Mouse (Mus musculus) layer of hippocampus, postnatal 10 days (tissue): ENCODE measurements around the gene Taar9. TPM values are rescaled to one million over a fixed set of nuclear protein-coding genes. Genes with fewer than 3 reads are reported as not detected.
A peak's percentile ranks its signal among the peaks of the same experiment; 100 is the strongest.
"Not testable (repeated sequence)": the region's sequence is repeated elsewhere in the genome, so short reads cannot be mapped to it uniquely, and the experiment has no call there.

Experiments
- DNase-seq, 2 experiments: peaks; one replicate each; pipeline ENCODE4 v3.0.0; 2021; ENCODE audit warnings: low spot score in 2 of 2
- long read RNA-seq: library from polyadenylated mRNA; stranded (forward); transcript quantifications from one replicate; pipeline ENCODE4 v2.0.0, GENCODE M21; 2023
- total RNA-seq, 2 experiments: library from RNA; stranded (reverse); gene quantifications; 2 replicates each; pipeline ENCODE4 v1.2.3; 2021

The Taar9 gene
- total RNA-seq: not detected
- long read RNA-seq: 0 reads

DNA sequence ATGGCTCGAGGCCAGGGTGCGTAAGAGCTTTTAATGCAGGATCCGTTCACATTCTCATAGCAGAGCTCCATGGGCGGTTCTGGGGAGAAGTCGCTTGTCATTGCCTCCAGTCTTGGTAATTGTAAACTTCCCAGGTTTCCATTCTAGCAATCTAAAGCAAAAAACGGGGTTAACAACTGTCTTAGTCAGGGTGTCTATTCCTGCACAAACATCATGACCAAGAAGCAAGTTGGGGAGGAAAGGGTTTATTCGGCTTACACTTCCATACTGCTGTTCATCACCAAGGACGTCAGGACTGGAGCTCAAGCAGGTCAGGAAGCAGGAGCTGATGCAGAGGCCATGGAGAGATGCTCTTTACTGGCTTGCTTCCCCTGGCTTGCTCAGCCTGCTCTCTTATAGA is at the start of gene Taar9:
Taar9 (minus strand) TSS at position 101 of the 400 bp plus-strand sequence.
- not testable (repeated sequence) for DNase-seq

DNA sequence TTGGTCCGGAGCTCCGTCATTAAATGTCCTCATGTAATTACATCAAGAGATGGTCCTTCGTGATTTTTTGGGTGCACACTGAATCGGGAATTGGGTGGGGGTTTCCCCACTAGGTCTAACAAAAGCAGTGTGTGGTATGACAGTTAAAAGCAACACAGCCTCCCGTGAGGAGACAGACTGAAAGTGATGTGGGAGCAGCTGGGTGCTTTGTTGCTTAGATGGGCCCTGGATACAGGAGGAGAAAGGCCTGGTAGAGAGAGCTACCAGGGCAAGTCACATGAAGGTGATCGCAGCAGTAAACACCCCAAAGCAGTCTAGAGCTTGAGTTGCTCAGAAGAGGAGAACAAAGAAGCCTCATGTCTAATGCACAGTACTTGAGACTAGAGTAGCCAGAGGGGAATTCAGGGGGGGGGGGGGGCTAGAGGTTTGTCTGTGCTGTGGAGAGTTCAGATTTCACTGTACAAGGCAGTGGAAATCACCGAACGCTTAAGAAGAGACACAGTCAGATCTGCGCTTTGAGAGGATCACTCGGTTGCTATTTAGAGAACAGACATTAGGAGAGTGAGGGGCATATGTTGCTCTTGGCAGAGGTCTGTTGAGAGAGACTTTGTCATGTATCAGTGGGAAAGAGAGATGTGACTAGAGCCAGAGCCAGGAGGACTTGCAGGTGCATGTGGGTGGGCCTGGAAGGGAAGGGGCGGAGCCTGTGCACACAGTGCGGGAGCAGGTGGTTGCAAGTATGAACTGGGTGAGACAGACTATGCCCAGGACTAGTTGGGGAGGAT is 49.3 kb upstream of the Taar9 start:
- DNase-seq: no peak

- no peak for DNase-seq
Measured at GRCm38 (mm10) chr10:24150086-24150485, 40.8 kb upstream of the Taar9 start.

DNA sequence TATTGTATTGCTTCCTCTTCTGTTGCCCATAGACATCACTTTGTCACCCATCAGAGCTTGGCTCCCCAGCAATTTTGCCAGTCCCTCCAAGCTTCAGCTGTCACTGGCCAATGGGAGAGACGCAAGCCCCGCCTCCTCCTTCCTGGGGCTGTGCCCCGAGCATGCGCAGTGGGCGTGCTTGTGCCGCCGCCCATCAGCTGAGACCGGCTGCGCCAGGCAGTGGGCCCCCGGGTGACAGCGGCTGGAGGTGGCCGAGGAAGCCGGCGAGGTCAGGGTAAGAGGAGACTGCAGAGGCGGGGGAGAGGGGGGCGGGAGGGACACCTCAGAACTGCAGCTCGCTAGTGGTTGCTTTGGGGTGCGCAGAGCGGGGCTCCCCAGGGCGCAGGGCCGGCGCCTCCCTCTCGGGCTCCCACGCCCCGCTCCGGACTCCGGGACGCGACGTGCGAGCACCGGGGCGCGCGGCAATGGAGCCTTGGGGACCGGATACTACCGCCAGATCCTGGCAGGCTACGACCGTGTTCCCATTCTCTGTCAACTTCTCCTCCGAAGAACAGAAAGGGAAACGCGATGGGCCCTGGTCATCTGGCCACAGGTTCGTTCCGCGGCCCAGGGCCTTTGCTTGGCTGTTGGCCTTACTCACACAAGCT is 39.9 kb upstream of the Taar9 start, which contains the start of gene Stx7:
Stx7 (plus strand) TSS at position 168 of the 647 bp plus-strand sequence.
- peak; percentile 88 to 93 for DNase-seq

DNA sequence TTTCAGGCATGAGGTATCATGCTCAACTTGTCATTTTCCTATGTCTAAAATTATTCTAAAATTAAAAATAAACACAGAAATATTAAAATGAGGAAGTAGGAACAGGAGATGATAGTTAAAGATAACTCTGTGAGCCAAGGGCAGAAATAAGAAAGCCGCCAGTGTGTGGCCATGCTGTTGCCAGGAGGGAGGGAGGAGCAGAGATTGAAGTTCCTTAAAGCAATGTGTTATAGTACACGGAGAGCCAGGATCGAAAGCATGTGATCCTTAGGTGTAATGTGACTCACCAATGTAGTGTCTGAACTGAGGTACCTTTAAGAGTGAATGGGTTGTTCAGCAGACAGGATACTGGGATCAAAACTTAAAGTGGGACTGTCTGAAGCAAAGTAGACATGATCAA is 33.4 kb upstream of the Taar9 start:
- no peak for DNase-seq

GRCm38 (mm10) chr10:24138623-24139261 is 29.4 kb upstream of the Taar9 start:
- DNase-seq: no peak

- no peak for DNase-seq
Measured at GRCm38 (mm10) chr10:24134071-24134645, 24.8 kb upstream of the Taar9 start.

DNA sequence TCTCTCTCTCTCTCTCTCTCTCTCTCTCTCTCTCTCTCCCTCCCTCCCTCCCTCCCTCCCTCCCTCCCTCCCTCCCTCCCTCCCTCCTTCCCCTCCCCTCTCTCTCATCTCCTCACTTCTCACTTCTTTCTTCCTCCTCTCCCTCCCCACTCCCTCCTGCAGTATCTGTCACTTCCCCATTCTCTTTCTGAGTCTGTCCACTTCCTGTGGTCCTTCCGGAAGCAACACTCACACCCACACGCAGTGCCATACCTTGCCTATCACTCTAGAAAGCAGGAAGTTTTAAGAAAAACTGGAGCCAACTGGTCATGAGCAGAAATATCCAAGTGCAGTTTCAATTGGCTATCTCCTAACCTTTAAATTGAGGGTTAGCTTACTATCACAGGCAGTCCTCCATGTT is 23.8 kb upstream of the Taar9 start:
- DNase-seq: no peak

- DNase-seq: no peak
Measured at GRCm38 (mm10) chr10:24132273-24132672, 22.9 kb upstream of the Taar9 start.

GRCm38 (mm10) chr10:24131451-24132262 is 22.3 kb upstream of the Taar9 start:
- peak; percentile 49 to 56 for DNase-seq

DNA sequence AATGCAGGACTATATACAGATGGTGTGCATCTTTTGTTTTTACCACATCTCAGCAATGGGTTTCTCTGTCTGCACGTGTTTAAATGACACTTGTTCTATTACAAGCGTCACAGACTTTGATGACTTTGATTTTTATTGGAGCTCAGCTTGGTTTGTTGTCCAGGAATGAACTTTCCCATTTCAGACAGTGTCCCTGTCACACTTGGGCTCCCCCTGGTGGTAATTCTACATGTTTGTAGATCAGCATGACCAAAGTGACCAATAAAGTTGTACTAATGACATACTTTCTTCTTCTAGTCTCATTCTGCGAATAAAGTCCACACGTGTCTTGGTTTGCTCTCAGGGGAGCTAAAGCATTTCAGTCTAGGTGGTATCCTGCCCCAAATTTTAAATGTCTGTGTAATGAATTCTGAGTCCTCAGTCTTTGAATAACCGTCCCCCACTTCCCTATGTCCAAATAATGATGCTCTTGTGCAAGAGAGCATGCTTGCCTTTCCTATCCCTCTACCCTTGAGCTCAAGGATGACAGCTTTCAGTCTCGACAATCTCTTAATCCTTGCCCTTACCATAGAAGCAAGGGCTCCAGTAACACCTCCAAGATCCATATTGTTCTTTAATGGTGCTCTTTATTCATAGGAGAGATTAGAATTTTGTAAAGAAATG is 1.9 kb upstream of the Taar9 start:
- peak; percentile 14 to 39 for DNase-seq

GRCm38 (mm10) chr10:24108236-24108635 is 1.1 kb downstream of the Taar9 start:
- DNase-seq: no peak

- DNase-seq: no peak
Measured at GRCm38 (mm10) chr10:24107747-24108146, 1.6 kb downstream of the Taar9 start.

DNA sequence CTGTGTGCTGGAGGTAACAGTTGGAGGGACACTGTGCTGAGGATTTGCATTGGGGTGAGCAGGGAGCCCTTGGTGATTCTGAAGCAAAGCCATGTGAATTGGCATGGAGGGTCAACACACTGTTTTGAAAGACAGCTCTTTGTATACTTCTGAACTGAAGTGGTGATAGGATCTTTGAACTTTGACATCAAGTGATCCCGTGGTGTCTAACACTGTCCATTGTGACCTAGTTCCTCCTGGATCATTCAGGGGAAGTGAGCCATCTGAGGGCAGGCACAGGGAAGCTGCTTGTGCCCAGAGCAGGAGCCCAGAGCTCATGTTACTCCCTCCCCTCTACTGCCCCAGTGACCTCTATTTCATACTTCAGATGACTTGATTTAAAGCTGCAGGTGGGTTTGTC is 6.0 kb downstream of the Taar9 start:
- DNase-seq: not testable (repeated sequence)

DNA sequence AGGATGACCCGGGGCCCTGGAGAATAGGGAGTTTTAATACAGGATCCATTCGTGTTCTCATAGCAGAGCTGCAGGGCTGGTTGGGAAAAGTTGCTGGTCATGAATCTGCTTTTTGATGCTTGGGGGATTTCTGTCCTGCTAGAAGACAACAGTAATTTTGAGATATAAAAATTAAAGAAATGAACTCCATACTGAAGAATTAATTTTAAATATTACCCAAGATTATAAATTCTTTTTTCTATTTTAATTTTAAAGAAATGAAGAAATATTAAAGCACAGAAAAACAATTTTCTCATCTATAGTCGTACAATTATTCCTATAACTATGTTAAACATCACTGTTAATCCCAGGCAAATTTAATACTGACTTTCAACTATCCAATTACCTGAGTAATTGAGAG is 7.5 kb downstream of the Taar9 start, which contains the start of gene Taar8c:
Taar8c (minus strand) TSS at position 101 of the 400 bp plus-strand sequence.
- not testable (repeated sequence) for DNase-seq

GRCm38 (mm10) chr10:24097010-24097409 is 12.3 kb downstream of the Taar9 start:
- not testable (repeated sequence) for DNase-seq

- DNase-seq: no peak
Measured at GRCm38 (mm10) chr10:24092194-24092593, 17.1 kb downstream of the Taar9 start, which contains the start of gene Taar8b. Gene Taar8b, minus strand, starts transcription at chr10:24092294.

DNA sequence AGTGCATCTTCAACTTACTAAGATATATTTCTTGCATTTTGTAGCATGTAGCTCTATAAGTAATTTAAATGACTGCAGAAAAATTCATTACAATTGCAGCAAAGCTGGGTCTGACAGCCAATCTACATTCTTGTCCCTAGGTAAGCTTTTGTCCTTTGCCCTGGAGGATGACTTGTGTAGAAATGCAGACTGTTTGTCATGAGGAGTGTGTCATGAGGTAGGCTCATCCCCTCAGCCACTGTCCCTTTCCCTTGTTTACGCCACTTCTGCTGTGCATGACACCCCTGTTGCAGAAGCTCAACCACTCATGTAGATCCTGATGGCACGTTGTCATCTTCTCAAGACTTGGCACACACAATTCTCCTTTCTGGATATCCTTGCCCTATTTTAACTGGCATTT is 22.2 kb downstream of the Taar9 start:
- DNase-seq: no peak

DNA sequence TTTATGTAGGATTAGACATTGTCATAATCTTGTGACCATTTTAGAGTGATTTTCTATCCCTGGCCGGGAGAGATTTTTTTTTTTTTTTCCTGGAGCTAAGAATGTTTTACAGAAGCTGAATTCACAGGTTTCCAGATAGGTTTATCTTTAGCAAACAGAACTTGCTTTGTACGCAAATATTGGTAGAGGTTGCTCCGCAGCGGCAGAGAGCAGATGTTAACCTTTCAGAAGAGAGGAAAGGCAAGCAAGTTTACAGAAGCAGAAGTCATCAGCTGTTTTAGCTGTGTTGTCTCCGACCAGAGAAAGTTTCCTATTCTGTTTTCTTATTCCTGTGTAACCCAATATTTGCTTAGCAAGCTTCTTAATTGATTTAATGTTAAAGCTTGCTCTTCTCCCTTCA is 22.8 kb downstream of the Taar9 start:
- no peak for DNase-seq

- no peak for DNase-seq
Measured at GRCm38 (mm10) chr10:24085936-24086335, 23.4 kb downstream of the Taar9 start.
